In the genomic region with DNA sequence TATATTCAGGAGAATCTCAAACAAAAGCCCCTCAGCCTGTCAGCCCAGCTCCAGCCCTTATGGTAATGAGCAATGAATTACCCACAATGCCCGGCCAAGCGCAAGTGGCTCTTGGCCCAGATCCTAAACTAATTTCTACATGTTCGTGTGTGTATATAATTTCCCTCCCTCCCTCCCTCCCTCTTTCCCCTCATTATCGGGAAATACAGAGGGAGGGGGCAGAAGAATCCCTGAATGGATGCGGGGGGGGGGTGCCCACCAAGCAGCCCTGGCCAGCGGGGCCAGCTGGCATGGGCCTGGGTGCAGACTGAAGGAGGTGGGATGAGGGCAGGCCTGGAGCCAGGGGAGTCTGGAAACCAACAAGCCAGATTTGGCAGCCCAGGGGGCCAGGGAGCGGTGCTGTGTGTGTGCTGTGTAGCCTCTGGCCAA, we compare ENCODE assay signal across 9 mouse cellular contexts. TPM values are rescaled to one million over a fixed set of nuclear protein-coding genes. Genes with fewer than 3 reads are reported as not detected.
A peak's percentile ranks its signal among the peaks of the same experiment; 100 is the strongest.
DNase-seq lines count a peak whose midpoint lies in the region; ATAC-seq and TF ChIP-seq lines count a peak whose summit lies in the region.
"Had no signal": no experiment of that assay in that cellular context is flagged by ENCODE, and none has a peak within 500 bp of the region (broad histone marks: within the 10 kb centered on the region; RNA-seq: fewer than 3 reads in every experiment).

No protein-coding gene starts in this region.

- 13% methylated on average over 7 of the region's 7 CpGs for WGBS in forebrain, postnatal 0 days
- 13% methylated on average over 6 of the region's 7 CpGs for WGBS in midbrain, embryonic 16.5 days

- H3K27me3 ChIP-seq in forebrain, postnatal 0 days (ENCODE audit: insufficient read depth, low read length) = no peaks in the 10 kb centered on the region
- H3K27me3 ChIP-seq in midbrain, embryonic 16.5 days (ENCODE audit: control insufficient read depth, insufficient read depth, low read depth, low read length) = no peaks in the 10 kb centered on the region

- peaks cover 40% of the 10 kb centered on the region for H3K4me1 ChIP-seq in forebrain, postnatal 0 days (ENCODE audit: insufficient read depth)
- H3K4me1 ChIP-seq in midbrain, embryonic 16.5 days (ENCODE audit: control insufficient read depth, insufficient read depth, low read length) = peaks cover 87% of the 10 kb centered on the region

- no peaks in the 10 kb centered on the region for H3K9me3 ChIP-seq in forebrain, postnatal 0 days (ENCODE audit: low read length)
- H3K9me3 ChIP-seq in midbrain, embryonic 16.5 days (replicated peaks; ENCODE audit: control insufficient read depth, low read length, poor library complexity, severe bottlenecking) = no peaks in the 10 kb centered on the region

- peak overlapping the region; percentile 31 for H3K4me2 ChIP-seq in forebrain, postnatal 0 days (ENCODE audit: low read depth)
- peak overlapping the region; percentile 47 for H3K4me2 ChIP-seq in midbrain, embryonic 16.5 days (ENCODE audit: low read length)

- no peak for TF ChIP-seq POLR2A in brain, embryonic 14.5 days (IDR thresholded peaks at IDR 0.05; ENCODE audit: borderline replicate concordance, extremely low read depth, insufficient read depth, insufficient read length, poor library complexity, severe bottlenecking)

- no peak for TF ChIP-seq CTCF in brain, embryonic 14.5 days (IDR thresholded peaks at IDR 0.05; ENCODE audit: borderline replicate concordance, extremely low read depth, insufficient read depth, insufficient read length)
- no peak for TF ChIP-seq CTCF in forebrain, postnatal 0 days (IDR thresholded peaks at IDR 0.05; ENCODE audit: low read depth)

- peak overlapping the region; percentile 80 for H3K27ac ChIP-seq in forebrain, postnatal 0 days (ENCODE audit: low read depth, low read length)
- peak overlapping the region; percentile 88 for H3K27ac ChIP-seq in midbrain, embryonic 16.5 days (ENCODE audit: low read length)

- peak; percentile 42 for DNase-seq in gastrocnemius, postnatal 14 days
- no peak for DNase-seq in gastrocnemius, postnatal 25 days
- peak; percentile 98 for DNase-seq in brain, embryonic 14.5 days (ENCODE audit: low read depth)
- DNase-seq in forebrain, postnatal 0 days = peak; percentile 94
- DNase-seq in layer of hippocampus, adult 9-11 months = peak; percentile 74
- DNase-seq in thymus, adult 18-20 months = no peak

- no peak overlapping the region for H3K4me3 ChIP-seq in forebrain, postnatal 0 days (ENCODE audit: low read depth, low read length)
- H3K4me3 ChIP-seq in midbrain, embryonic 16.5 days (ENCODE audit: low read depth, low read length) = peak overlapping the region; percentile 11; the same call in 1 of the 2 replicates

- peak; percentile 73 for ATAC-seq in forebrain, postnatal 0 days
- ATAC-seq in midbrain, embryonic 16.5 days = peak; percentile 73
- ATAC-seq in monocyte, adult 5-6 weeks (replicated peaks; ENCODE audit: insufficient number of reproducible peaks, low FRiP score, low TSS enrichment, poor library complexity, severe bottlenecking) = no peak

- no peaks in the 10 kb centered on the region for H3K36me3 ChIP-seq in forebrain, postnatal 0 days (ENCODE audit: insufficient read depth)
- H3K36me3 ChIP-seq in midbrain, embryonic 16.5 days (ENCODE audit: control insufficient read depth, insufficient read depth, low read length) = no peaks in the 10 kb centered on the region; the same call in 1 of the 2 replicates

- no peak overlapping the region for H3K9ac ChIP-seq in forebrain, postnatal 0 days
- H3K9ac ChIP-seq in midbrain, embryonic 16.5 days (ENCODE audit: low read depth, low read length) = peak overlapping the region; percentile 55

- intact Hi-C loops in gastrocnemius, postnatal 14 days (cut with DNase I; ENCODE audit: low total_unique reads) = no loop called here

RNA-seq across cellular contexts. Expression of gene Ptprs, which starts 8.8 kb away (rescaled TPM):
- 10 to 100 TPM; 38.2 to 44.4 TPM for total RNA-seq in gastrocnemius, postnatal 14 days (2021)
- 10 to 100 TPM; 37.7 to 39.6 TPM for total RNA-seq in gastrocnemius, postnatal 25 days (2021)
- 1,311 and 1,669 TPM in 2 replicates for polyA plus RNA-seq in brain, embryonic 14.5 days (2012; rRNA removed)
- total RNA-seq in forebrain, postnatal 0 days (2014; rRNA removed) = 568 and 711 TPM in 2 replicates
- 196 and 250 TPM in 2 replicates for polyA plus RNA-seq in forebrain, postnatal 0 days (2015; fragmentation: Nextera tagmentation; extraction: Ambion mirVana)
- polyA plus RNA-seq in midbrain, embryonic 16.5 days (2015; fragmentation: Nextera tagmentation; extraction: Ambion mirVana) = 293 and 299 TPM in 2 replicates
- 15.5 to 40.8 TPM (median 16.3 TPM) in 3 replicates for total RNA-seq in monocyte, adult 5-6 weeks (2017)

RNA-seq across cellular contexts. Expression of gene Znrf4, which starts 44.8 kb away (rescaled TPM):
- total RNA-seq in gastrocnemius, postnatal 14 days (2021) = not detected
- total RNA-seq in gastrocnemius, postnatal 25 days (2021) = not detected
- 0.05 TPM in 1 of 2 replicates, not detected in the other for polyA plus RNA-seq in brain, embryonic 14.5 days (2012; rRNA removed)
- not detected in 2 replicates for total RNA-seq in forebrain, postnatal 0 days (2014; rRNA removed)
- 0.13 and 0.16 TPM in 2 replicates for polyA plus RNA-seq in forebrain, postnatal 0 days (2015; fragmentation: Nextera tagmentation; extraction: Ambion mirVana)
- not detected in 2 replicates for polyA plus RNA-seq in midbrain, embryonic 16.5 days (2015; fragmentation: Nextera tagmentation; extraction: Ambion mirVana)
- total RNA-seq in monocyte, adult 5-6 weeks (2017) = not detected in 3 replicates
- total RNA-seq: ES-E14 had no signal

Comparison
In these comparisons a context has a peak if more than half of its experiments do, and no peak if none do; other contexts are left out.
1. DNase-seq: peak in gastrocnemius, postnatal 14 days (single experiment), brain, embryonic 14.5 days (single experiment), forebrain, postnatal 0 days (single experiment) and layer of hippocampus, adult 9-11 months (single experiment); none in gastrocnemius, postnatal 25 days (single experiment) and thymus, adult 18-20 months (0 of 2).
2. RNA of gene Ptprs, which starts 8.8 kb away (total RNA-seq): 568 to 711 TPM in forebrain, postnatal 0 days; 38.2 to 44.4 TPM in gastrocnemius, postnatal 14 days, 15.5 to 40.8 TPM in monocyte, adult 5-6 weeks and 37.7 to 39.6 TPM in gastrocnemius, postnatal 25 days; every median in the first group is over 10 times any median in the second.